Mouse (Mus musculus) Muller cell, postnatal 12 days (primary cell): ENCODE data around the gene Ttc13.

Experiments used
- DNase-seq: peaks from one replicate; pipeline ENCODE4 v3.0.0-alpha.2; 2015; ENCODE audit errors: inconsistent ontology term

Gene Ttc13

DNA sequence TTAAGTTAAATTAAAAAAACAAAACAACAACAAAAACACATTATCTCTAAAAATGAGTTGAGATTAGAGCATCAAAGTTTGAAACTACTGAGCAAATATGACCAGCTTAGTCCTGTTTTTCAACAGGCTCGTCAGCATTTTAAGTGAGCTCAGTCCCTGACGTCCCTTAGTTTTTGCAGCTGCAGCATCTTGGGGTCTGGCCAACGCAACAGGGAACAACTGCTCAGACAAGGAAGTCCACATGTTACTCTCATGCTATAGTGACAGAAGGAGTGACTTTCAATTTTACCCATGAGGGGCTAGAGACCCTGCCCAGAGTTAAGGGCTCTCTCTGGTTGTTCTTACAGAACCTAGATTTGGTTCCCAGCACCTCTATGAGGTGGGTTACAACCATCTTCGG, 17.4 kb downstream of the Ttc13 start:
- DNase-seq: no peak

DNA sequence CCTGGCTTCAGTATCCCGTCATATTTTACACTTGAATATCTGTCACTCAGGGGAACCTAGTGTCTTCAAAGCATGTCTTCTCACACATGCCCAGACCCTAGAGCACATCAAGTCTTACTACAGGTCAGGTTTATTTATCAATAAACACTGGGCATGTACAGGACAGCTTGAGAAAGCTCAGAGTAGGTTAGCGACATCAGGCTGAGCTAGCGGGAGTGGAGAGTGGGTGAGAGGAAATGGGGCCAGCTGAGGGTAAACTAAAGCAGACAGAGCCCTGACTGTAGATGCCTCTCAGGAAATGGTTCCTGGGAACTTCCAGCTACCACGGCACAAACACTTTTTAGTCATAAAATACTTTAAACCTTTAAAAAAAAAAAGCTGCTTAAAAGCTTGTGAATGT, 18.3 kb downstream of the Ttc13 start:
- no peak for DNase-seq

DNA sequence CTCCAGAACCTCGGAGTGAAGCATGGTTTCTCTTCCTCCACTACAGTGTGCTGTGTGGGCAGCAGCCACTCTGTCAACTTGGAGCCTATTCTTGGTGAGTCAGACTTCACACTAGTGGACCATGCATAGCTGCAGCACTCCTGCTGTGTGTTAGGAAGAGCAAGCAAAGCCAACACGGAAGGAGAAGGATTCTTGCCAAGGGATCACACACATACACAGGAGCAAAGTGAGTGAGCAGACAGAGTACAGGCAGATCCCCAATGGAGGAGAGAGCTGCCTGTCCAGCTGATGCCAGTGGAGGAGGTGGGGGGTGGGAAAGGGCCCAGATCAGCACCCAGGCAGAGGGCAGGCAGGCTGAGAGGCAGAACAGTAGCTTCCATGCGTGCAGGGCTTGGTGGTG, 19.6 kb downstream of the Ttc13 start:
- peak; percentile 75 for DNase-seq

DNA sequence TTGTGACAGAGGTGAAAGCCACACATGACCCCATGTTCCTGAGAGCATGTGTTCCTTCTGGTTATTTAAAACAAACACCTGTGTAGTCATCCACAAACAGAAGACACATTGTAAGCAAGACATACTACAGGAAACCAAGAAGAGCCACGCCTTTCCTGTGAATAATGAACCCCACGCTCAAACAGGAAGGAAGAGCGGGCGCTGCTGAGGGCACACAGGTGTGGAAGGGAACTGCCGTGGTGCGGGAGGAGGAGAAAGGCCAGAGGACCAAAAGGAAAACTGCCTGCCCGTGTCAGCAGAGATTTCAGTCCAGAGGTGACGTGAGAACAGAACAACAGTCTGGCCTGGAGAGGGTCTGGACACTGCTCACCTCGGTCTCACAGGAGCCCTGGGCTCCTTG, 20.8 kb downstream of the Ttc13 start:
- DNase-seq: no peak

DNA sequence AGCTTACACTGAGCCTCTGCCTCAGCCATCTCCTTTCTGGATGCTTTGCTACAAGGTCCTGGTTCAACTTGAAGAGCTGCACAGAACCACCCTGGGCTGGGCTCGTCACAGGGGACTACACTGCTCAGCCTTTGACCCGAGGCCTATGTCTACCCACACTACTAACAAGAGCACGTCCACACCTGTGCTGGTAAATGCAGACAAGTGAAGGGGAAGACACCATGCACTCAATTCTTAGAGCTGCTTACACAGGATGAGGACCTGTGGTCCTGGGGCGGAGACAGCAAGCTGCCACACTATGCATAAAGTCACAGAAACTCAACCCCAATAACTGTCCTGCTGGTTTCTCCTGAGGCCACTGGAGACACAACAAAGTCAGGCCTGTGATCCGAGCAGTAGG, 21.5 kb downstream of the Ttc13 start:
- no peak for DNase-seq

DNA sequence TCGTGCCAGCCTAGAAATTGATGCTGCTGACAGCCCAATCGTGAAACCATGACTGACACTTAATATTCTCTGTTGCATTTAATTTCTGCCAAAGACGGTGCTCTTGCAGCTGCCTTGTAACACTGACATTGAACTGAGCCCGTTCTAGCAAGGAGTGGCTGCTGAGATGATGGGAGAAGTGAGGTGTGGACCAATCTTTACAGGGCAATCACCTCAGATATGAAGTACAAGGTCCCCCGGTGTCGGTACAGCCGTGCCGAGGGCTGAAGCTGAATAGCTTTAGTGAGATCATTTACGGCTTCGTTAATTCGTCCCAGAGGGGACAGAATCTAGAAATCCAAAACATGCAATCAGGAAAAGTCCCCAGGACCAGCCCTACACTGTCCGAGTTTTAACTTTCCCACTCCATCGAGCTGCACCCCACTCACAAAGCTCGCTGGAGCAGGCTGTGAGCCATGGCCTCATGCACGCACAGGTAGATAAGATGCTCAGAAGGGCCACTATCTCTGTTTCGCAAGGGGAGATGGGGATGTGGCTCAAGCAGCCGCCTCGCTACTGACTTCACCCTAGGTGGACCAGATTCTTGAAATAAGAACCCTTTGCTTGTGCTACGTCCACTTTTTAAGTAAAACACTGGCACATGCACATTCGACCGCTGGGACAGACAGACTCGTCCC, 26.2 kb downstream of the Ttc13 start:
- DNase-seq: no peak

DNA sequence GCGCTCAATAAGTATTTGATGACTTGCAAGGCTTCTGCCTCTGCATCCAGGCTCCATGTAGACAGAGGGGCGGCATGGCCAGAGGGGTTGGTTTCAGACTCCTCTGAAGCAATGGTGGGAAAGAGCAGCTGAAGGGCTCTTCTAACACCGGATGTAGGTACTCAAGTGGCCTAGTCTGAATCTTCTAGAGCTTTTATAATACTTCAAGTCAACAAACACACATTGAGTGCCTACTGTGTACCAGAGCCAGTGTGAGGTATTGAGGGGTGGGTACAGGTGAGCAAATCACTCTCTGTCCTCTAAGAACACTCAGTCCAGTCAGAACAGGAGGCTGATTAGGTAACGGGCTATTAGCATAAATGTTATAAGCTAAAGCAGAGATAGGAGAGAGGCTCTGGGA, 30.1 kb downstream of the Ttc13 start:
- no peak for DNase-seq

DNA sequence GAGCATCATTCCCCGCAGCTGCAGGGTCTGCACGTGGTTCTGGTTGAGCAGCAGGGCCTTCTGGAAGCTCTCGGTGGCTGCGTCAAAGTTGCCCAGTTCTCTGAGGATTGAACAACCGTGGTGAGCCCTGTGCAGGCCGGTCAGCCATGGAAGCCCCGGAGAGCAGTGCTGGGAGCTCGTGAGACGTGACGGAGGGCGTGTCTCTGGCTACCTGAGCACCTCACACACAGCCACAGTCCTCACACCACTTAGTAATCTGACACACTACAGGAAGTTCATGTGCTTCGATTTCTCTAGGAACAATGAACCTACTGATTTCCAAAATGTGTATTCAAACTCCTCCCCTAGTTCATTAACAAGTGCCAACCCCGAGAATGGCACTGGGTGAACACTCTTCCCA, 32.9 kb downstream of the Ttc13 start:
- no peak for DNase-seq

DNA sequence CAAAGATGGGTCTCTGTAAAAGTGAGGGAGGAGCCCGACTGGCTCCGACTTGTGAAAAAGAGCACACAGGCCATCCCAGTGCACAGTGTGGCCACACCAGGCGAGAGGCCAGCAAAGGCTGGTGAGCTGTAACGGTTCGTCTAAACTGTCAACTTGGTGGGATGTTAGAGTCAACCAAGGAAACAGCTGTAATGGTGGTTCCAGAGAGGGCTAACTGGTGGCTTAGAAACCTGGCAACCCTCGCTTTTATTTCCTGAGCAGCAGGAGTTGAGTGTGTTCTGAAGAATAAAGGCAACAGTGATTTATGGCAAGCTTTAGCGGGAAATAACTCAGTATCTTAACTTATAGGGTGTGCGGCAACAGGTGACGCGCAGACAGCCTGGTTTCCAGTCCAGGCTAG, 39.6 kb downstream of the Ttc13 start:
- no peak for DNase-seq

DNA sequence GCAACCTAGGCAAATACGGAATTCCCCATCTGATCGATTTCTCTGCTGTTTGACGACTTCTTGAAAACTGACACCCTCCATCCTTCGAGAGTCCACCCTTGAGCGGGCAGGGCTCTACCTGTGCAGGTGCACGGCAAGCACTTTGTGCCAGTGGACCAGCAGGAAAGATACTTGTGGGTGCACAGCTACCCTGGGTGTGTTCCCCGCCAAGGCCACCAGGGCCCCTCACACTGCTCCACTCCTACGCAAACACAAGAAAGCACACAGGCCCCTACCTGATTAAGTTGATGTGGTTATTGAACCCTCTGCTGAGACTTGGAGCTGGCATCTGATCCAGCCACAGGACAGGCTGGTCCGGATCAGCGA, 40.0 kb downstream of the Ttc13 start:
- no peak for DNase-seq

DNA sequence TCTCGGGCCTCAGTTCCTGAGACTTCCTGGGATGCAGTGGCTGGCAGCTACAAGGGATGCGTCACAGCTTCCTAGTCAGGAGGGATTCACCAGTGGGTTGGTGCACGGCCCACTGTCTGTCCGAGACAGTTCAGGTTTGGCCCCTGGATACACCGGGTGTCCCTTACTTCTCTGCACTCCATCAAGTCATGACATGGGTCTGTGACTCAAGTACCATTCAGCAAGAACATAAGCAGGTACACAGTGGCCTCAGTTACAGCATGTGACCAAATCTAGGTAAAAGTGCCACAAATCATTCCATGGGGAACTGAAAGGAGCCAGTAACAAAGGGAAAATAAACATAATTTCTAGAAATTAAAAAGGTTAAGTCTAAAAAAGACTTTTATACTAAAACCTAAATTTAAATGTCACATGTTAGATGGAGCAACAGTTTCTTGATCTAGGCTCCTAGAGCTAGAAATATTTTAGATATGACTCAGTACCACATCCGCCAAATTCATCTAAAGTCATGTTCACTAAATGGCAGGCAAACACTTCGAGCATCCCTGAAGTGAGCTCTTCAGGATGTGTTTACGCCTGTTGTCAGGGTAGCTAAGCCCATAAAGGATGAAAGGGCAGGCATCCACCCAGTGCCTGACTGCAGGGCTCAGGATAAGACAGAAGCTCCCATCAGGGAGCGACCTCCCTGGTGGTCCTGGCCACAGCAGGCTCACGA, 40.5 kb downstream of the Ttc13 start:
- peak; percentile 5 for DNase-seq

DNA sequence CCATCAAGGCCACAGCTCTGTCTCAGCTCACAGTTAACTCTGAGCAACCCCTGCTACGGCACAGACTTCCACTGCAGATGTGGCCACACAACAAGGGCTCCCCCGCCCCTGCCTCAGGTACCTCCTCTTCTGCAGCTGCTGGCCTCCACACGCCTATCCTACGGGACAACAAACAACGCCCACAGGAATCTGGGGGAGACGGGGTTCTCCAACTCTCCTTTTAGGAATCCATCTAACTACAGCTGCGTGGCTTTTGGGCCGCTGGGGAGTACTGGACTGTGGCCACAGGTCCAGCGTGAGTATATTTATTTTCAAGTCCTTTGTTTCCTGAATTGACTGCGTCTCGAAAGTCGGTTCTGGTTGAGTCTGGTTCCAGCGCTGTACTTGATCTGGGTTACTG, 43.5 kb downstream of the Ttc13 start:
- no peak for DNase-seq

DNA sequence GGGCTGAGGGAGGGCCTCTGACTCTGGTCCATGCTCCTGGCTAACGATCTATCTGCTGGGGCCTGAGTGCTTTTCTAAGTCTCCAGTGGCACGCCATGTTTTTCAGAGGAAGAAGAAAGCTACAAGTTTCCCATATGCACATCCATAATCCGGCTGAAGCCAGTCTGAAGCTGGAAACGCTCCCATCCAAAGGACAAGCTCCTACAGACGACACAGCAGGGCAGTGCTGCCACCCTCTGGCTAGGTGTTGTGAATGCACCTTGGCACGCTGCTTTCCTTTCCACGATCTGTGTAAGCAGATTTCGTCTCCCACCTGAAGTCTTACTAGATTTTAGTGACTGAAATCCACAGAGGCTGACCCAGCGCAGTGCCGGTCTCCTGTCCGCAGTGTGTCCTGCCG, 44.3 kb downstream of the Ttc13 start:
- DNase-seq: peak; percentile 70

DNA sequence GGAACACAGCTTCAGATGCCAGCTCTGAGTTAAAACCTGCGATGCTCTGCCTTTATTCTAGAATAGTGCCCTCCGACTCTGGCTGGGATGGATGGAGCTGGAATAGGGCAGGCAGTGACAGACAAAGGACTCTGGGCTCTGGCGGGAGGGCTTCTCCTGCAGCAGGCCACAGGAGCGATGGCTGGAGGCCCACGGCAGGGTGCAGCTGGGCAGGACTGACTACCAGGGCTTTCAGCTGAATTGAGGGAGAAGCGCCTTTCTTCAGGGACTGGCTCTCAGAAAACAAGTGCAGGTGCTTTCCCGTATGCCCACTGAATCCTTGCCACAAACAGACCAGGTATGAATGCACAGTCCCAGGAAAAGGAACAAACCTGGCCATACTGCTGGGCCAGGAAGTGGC, 44.7 kb downstream of the Ttc13 start:
- DNase-seq: no peak

DNA sequence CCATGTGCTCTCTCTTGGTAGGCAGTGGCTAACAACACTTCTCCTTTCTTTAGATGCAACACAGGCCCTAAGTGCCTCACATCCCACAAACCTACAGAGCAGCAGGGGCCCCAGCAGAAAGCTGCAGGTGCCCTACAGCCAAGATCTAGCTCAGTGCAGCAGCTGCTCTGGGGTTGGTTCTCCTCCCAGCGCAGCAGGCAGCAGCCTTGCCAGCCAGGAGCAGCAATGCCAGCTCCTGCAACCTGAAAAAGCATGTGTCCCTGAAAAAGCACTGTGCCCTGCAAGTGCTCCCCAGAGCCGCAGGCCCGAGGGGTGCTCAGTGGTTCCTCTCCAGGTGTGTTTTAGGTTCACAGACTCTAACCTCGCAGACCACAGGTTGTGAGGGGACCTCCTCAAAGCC, 45.1 kb downstream of the Ttc13 start:
- no peak for DNase-seq

DNA sequence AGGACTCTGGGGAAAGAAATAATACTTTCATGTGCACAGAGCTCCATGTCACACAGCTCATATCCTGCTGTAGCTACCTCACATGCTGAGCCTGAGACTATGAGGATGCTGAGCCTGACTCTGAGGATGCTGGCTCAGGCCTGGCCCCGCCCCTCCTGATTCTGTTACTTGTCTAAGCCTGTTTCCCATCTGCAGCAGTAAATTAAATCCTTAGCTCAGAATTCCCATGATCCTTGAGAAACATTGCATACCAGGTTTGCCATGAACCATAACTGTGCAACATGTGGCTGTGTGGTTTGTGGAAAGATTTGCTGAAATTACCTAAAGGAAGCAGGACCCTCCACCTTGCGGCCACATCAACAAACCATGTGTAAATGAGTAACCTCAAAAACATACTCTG, 49.4 kb downstream of the Ttc13 start:
- no peak for DNase-seq

DNA sequence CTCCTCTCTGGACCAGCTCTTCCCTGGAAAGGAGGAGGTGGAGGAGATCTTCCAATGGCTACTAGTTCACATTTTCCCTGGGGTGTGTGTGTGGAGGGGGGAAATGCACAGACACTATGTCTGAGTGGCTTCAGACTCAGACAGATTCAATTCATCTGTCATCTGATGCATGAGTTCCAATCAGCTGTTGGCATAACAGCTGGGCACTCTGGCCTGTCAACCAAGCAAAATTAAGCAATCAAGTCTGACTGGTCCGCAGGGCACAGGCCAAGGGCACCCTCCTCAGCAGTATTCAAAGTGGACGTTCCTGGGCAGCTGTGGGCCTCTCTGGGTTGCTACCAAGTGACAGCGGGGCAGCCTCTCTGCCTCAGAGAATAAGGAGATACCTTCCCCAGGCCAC, 53.0 kb downstream of the Ttc13 start:
- DNase-seq: no peak

DNA sequence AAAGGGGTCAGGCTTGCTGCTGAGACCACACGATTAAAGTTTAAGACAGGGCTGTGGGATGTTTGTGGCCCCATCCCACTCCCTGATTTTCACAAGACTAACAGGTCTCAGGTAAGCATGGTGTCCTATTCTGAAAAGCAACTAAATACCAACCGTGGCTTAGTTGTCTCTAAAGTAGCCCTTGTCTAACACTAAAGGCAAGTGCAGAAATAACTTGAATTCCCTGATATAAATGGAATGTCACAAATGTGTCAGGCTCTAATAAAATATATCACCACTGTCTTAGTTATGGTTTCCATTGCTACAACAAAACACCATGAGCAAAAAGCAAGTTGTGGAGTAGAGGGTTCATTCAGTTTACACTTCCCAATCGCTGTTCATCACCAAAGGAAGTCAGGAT, 57.4 kb downstream of the Ttc13 start:
- DNase-seq: no peak

DNA sequence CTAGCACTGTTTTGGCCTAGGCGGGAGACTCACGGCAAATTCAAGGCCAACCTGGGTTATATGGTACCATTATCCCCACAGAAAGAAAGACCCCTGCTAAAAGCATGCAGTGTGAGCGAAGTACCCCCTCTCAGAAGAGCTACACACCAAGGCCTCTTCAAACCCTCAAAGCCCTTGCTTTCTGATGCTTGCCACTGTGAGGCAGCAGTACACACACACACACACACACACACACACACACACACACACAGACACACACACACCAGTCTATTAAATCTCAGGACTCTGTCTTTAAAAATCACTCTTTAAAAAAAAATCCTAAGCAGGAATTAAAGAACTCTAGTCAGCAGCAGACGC, 57.9 kb downstream of the Ttc13 start:
- peak; percentile 11 for DNase-seq

DNA sequence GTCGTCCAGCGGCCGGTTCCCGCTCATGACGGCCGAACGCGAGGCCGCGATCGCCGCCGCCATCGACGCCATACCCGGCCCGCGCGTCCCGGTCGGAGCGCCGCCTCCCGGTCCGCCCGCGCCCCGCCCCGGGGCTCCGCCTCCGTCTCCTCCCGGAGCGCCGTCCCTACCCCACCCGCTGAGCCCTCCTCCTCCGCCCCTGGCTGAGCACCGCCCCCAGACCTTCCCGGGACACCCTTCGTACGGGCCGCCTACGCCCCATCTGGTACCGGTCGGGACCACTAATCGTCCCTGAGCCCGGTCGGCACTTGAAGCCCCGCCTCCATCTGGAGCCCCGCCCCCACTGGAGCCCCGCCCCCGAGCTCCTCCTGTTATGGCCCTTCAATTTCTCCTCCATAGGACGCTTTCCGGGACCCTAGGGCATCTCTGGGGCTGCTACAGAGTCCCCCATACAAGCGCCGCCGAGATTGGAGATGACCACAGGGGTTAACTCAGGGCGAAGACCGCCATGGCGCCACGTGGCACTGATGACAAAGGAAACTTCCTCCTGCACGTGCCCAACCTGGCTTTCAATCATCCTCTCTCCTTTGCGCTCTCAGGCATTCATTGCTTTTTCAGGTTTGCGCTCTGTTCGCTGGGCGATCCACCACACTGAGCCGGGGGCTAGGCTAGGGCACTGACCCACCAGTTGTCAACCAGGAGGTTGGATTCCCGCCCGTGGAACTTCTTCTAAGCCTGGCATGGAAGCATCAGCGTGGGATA, 58.5 kb downstream of the Ttc13 start, which contains the start of gene 2310022B05Rik:
Gene 2310022B05Rik (minus strand): TSS at position 258 of the 762 bp plus-strand sequence.
- peak; percentile 95 for DNase-seq

DNA sequence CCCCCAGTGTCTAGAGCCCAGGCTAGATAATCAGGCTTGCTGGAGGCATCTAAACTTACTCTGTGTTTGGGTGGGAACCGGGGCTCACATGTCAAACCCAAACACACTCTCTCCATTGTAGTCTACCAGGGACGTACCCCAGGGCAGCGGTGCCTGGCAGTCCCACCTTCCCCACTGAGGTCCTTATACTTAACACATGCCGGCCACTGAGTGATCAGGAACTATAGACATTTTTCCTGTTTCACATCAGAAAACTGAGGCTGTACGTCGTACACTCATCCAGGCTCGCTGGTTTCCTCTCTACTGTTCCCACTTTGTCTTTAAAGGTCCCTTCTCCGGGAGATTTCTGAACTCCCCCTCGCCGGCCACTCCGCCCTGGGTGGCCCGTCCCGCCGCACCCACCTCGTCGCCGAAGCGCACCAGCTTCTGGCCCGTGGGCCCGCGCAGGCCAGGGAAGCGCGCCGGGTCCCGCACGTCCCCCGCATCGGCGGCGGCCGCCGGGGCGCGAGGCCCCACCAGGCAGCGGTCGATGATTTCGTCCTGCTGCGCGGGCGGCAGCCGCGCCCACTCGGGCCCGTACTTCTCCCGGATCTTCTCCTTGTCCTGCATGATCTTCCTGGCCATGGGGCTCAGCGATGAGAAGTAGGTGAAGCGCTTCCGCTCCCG, 59.2 kb downstream of the Ttc13 start:
- no peak for DNase-seq

DNA sequence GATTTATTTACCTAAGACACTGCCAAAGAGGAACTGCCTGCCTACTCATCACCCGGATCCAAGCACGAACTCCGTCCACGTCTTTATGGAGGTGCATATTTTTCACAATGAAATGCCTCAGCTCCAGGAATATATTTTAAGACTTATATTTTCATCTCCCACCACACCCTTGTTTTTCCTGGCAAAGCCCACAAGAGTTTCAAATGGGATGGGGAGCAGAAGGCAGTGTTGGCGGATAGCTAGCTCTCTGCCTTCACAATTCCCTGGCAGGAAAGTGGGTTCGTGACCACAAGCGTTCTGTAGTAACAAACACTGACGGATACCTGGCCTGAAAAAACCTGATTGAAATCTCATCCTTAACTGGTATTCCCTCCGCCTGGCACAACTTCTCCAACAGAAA, 60.0 kb downstream of the Ttc13 start:
- DNase-seq: peak; percentile 26

DNA sequence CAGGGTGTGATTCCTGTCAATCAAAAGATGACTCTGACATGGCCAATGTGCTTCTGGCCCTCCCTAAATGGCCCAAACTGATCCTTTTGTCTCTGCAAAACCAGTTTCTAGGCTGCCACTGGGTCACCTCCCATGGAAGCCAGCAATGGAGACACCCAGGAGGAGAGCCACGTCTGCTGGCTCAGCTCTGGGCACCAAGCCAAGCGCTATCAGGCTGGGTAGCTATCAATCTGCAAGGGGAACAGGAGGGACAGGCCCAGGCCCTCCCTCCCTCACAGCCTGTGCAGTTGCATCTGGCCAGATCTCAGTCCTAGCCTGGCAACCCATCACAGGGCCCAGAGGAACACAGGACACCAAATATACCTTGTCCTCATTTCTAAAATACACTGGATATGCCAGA, 63.4 kb downstream of the Ttc13 start:
- no peak for DNase-seq
